Mouse (Mus musculus) MEL (cell line): ENCODE data around the gene Rangap1. TPM values are rescaled to one million over a fixed set of nuclear protein-coding genes. Genes with fewer than 3 reads are reported as not detected.

Source experiments
- DNase-seq: peaks from one replicate; pipeline ENCODE4 v3.0.0; 2011; ENCODE audit warnings: low read depth, low spot score
- H3K27ac ChIP-seq: 2 replicates; pipeline ENCODE4 v1.5.1; 2012; ENCODE audit warnings: low read depth, mild to moderate bottlenecking, control low read depth, low read length, moderate library complexity; ENCODE audit not compliant: control insufficient read depth
- H3K27me3 ChIP-seq, 2 experiments: fragments of 150-350 bp in 1 of 2; sonication (generic) in 1 of 2; 2 replicates each; pipeline ENCODE4 v1.6.1; 2012; ENCODE audit warnings: low read length in 2 of 2, mild to moderate bottlenecking in 2 of 2, improper control_type of control experiment in 1 of 2, moderate library complexity in 1 of 2; ENCODE audit not compliant: insufficient read depth in 2 of 2, control insufficient read depth in 1 of 2
- H3K36me3 ChIP-seq, 2 experiments: 2 replicates each; pipeline ENCODE4 v1.6.1; 2012 to 2014; ENCODE audit warnings: low read length in 2 of 2, improper control_type of control experiment in 1 of 2, inconsistent platforms in 1 of 2, mild to moderate bottlenecking in 1 of 2; ENCODE audit not compliant: insufficient read depth in 2 of 2, control insufficient read depth in 1 of 2
- H3K4me1 ChIP-seq, 2 experiments: fragments of 150-350 bp in 1 of 2; sonication (generic) in 1 of 2; 2 replicates each; pipeline ENCODE4 v1.6.1; 2012; ENCODE audit warnings: low read length in 2 of 2, improper control_type of control experiment in 1 of 2, mild to moderate bottlenecking in 1 of 2; ENCODE audit not compliant: insufficient read depth in 2 of 2, control insufficient read depth in 1 of 2
- H3K4me3 ChIP-seq, 2 experiments: fragments of 150-350 bp in 1 of 2; sonication (generic) in 1 of 2; 2 replicates each; pipeline ENCODE4 v1.5.1; 2012; ENCODE audit warnings: low read depth in 2 of 2, low read length in 2 of 2, mild to moderate bottlenecking in 2 of 2, moderate library complexity in 2 of 2, control low read depth in 1 of 2, improper control_type of control experiment in 1 of 2; ENCODE audit not compliant: control insufficient read depth in 1 of 2, insufficient read depth in 1 of 2
- H3K79me2 ChIP-seq: 2 replicates; pipeline ENCODE4 v1.6.1; 2012; ENCODE audit warnings: mild to moderate bottlenecking, low read length, moderate library complexity; ENCODE audit not compliant: control insufficient read depth, poor library complexity, insufficient read depth
- H3K9ac ChIP-seq: 2 replicates; pipeline ENCODE4 v1.6.1; 2012; ENCODE audit warnings: low read depth, mild to moderate bottlenecking, control low read depth, low read length, moderate library complexity; ENCODE audit not compliant: control insufficient read depth, poor library complexity, severe bottlenecking
- H3K9me3 ChIP-seq: fragments of 150-350 bp; sonication (generic); replicated peaks from 2 replicates; pipeline ENCODE4 v1.6.1; 2012; ENCODE audit warnings: mild to moderate bottlenecking, low read length, improper control_type of control experiment, moderate library complexity; ENCODE audit not compliant: insufficient read depth
- CHD1 ChIP-seq: IDR thresholded peaks from 2 replicates; pipeline ENCODE4 v1.6.1; 2012; ENCODE audit warnings: low read depth, mild to moderate bottlenecking, inconsistent platforms, low read length, improper control_type of control experiment
- CTCF ChIP-seq, 3 experiments: IDR thresholded peaks in 2 of 3; conservative IDR thresholded peaks in 1 of 3; 2 replicates each; pipeline ENCODE4 v1.5.1; 2011 to 2012; ENCODE audit warnings: low read length in 3 of 3, low read depth in 2 of 3, mild to moderate bottlenecking in 2 of 3, improper control_type of control experiment in 1 of 3, inconsistent platforms in 1 of 3, mixed read lengths in 1 of 3, moderate library complexity in 1 of 3; ENCODE audit not compliant: control insufficient read depth in 1 of 3, insufficient read depth in 1 of 3, poor library complexity in 1 of 3, severe bottlenecking in 1 of 3
- E2F4 ChIP-seq: IDR thresholded peaks from 2 replicates; pipeline ENCODE4 v1.6.1; 2011; ENCODE audit warnings: low read depth, low read length, improper control_type of control experiment, borderline replicate concordance
- ETS1 ChIP-seq: IDR thresholded peaks from 2 replicates; pipeline ENCODE4 v1.6.1; 2012; ENCODE audit warnings: low read depth, mild to moderate bottlenecking, inconsistent platforms, low read length, improper control_type of control experiment, moderate library complexity
- GABPA ChIP-seq: IDR thresholded peaks from 2 replicates; pipeline ENCODE4 v1.6.1; 2012; ENCODE audit warnings: low read depth, mild to moderate bottlenecking, inconsistent platforms, low read length, improper control_type of control experiment, moderate library complexity
- GATA1 ChIP-seq: IDR thresholded peaks from 2 replicates; pipeline ENCODE4 v1.6.1; 2011; ENCODE audit warnings: low read depth, low read length, improper control_type of control experiment
- HCFC1 ChIP-seq: IDR thresholded peaks from 2 replicates; pipeline ENCODE4 v1.6.1; 2012; ENCODE audit warnings: low read depth, mild to moderate bottlenecking, inconsistent platforms, low read length, improper control_type of control experiment, moderate library complexity
- KAT2A ChIP-seq: conservative IDR thresholded peaks from 2 replicates; pipeline ENCODE4 v1.6.1; 2012; ENCODE audit warnings: low read depth, low read length, improper control_type of control experiment, inconsistent platforms
- MAFK ChIP-seq: IDR thresholded peaks from 2 replicates; pipeline ENCODE4 v1.6.1; 2011; ENCODE audit warnings: low read depth, mild to moderate bottlenecking, low read length, improper control_type of control experiment, borderline replicate concordance
- MXI1 ChIP-seq: IDR thresholded peaks from 2 replicates; pipeline ENCODE4 v1.6.1; 2011; ENCODE audit warnings: mild to moderate bottlenecking, low read depth, low read length, improper control_type of control experiment
- NRF1 ChIP-seq: IDR thresholded peaks from 2 replicates; pipeline ENCODE4 v1.6.1; 2014; ENCODE audit warnings: low read depth, mild to moderate bottlenecking, inconsistent platforms, low read length, improper control_type of control experiment, moderate library complexity; ENCODE audit not compliant: poor library complexity, insufficient read depth, severe bottlenecking
- POLR2AphosphoS2 ChIP-seq: IDR thresholded peaks from 2 replicates; pipeline ENCODE4 v1.6.1; 2011; ENCODE audit warnings: low read length, improper control_type of control experiment
- POLR2AphosphoS5 ChIP-seq: IDR thresholded peaks from 2 replicates; pipeline ENCODE4 v1.6.1; 2012; ENCODE audit warnings: low read depth, borderline replicate concordance, mild to moderate bottlenecking, inconsistent platforms, low read length, moderate library complexity, mixed read lengths
- SMC3 ChIP-seq: IDR thresholded peaks from 2 replicates; pipeline ENCODE4 v1.6.1; 2011; ENCODE audit warnings: low read depth, low read length, improper control_type of control experiment
- TAL1 ChIP-seq: IDR thresholded peaks from 2 replicates; pipeline ENCODE4 v1.6.1; 2012; ENCODE audit warnings: mild to moderate bottlenecking, inconsistent platforms, low read length, moderate library complexity, mixed read lengths
- TBP ChIP-seq: IDR thresholded peaks from 2 replicates; pipeline ENCODE4 v1.8.0; 2011; ENCODE audit warnings: low read depth, low read length, improper control_type of control experiment
- USF1 ChIP-seq: IDR thresholded peaks from 2 replicates; pipeline ENCODE4 v1.6.1; 2014; ENCODE audit warnings: low read depth, mild to moderate bottlenecking, inconsistent platforms, low read length, improper control_type of control experiment, moderate library complexity
- USF2 ChIP-seq, 2 experiments: IDR thresholded peaks; 2 replicates each; pipeline ENCODE4 v1.6.1; 2011 to 2012; ENCODE audit warnings: improper control_type of control experiment in 2 of 2, low read length in 2 of 2, borderline replicate concordance in 1 of 2, inconsistent platforms in 1 of 2, low read depth in 1 of 2, mild to moderate bottlenecking in 1 of 2; ENCODE audit not compliant: insufficient read depth in 1 of 2
- ZC3H11A ChIP-seq: IDR thresholded peaks from 2 replicates; pipeline ENCODE4 v1.6.1; 2012; ENCODE audit warnings: low read depth, mild to moderate bottlenecking, inconsistent platforms, low read length, improper control_type of control experiment
- ZKSCAN1 ChIP-seq: IDR thresholded peaks from 2 replicates; pipeline ENCODE4 v1.6.1; 2012; ENCODE audit warnings: low read depth, mild to moderate bottlenecking, inconsistent platforms, low read length, improper control_type of control experiment, moderate library complexity
- ZMIZ1 ChIP-seq: IDR thresholded peaks from 2 replicates; pipeline ENCODE4 v1.6.1; 2012; ENCODE audit warnings: low read depth, mild to moderate bottlenecking, inconsistent platforms, low read length, improper control_type of control experiment, moderate library complexity
- ZNF384 ChIP-seq: IDR thresholded peaks from 2 replicates; pipeline ENCODE4 v1.6.1; 2012; ENCODE audit warnings: low read depth, mild to moderate bottlenecking, inconsistent platforms, low read length, improper control_type of control experiment
- polyA plus RNA-seq, 2 experiments: library from polyadenylated mRNA; stranded (reverse) in 1 of 2; unstranded in 1 of 2; fragments of >175 nt in 1 of 2; fragments of >200 nt in 1 of 2; gene quantifications; 2 replicates each; pipeline versions ENCODE4 v1.2.1 to v1.2.4; 2012; ENCODE audit warnings: low replicate concordance in 2 of 2, low read depth in 1 of 2; ENCODE audit not compliant: insufficient read length in 2 of 2, insufficient read depth in 1 of 2, missing spikeins in 1 of 2
- total RNA-seq: library from RNA; depleted of rRNA; stranded (reverse); fragments of 300-350 nt; gene quantifications from 2 replicates; pipeline ENCODE4 v1.2.3, GENCODE M21; 2012

The Rangap1 gene
- total and polyA plus RNA-seq, 3 experiments = 191 to 281 TPM; not detected in 1

DNA sequence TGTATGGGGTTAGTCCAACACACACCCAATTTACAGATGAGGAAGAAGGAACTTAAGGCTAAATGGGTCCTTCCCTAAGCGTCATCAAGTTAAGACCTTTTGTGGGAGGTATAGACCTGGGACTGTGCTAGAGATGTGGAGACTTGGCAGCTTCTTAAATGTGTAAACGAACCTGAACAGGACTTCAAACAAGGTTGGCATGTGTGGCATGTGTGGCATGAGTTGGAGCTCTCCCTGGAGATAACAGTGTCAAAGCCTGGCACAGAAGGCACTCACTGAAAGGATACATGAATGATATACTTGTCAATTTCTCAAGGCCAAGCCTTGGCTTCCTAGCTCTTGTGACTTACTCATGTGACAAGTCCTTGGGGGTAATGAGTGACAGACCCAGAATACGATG is 6.0 kb downstream of the Rangap1 start:
- peaks cover 0 to 8% of the 10 kb centered on the region in 2 experiments; a peak in 2 of 4 replicates for H3K36me3 ChIP-seq
- no peak overlapping the region for H3K27ac ChIP-seq
- no peak overlapping the region for H3K4me3 ChIP-seq
- TF ChIP-seq ZNF384 (no peak), ZC3H11A (no peak), GABPA (no peak), TBP (no peak), KAT2A (no peak), CTCF (IDR thresholded peaks at IDR 0.05 in 2 of 3, conservative IDR thresholded peaks at IDR 0.05 in 1 of 3; ENCODE audit: control insufficient read depth in 1 of 3, insufficient read depth in 1 of 3, low read depth in 2 of 3, low read length in 3 of 3, poor library complexity in 1 of 3, severe bottlenecking in 1 of 3) (no peak), SMC3 (no peak), TAL1 (no peak)
- no peaks in the 10 kb centered on the region for H3K27me3 ChIP-seq
- DNase-seq = no peak
- H3K79me2 ChIP-seq = no peaks in the 10 kb centered on the region
- H3K4me1 ChIP-seq = peaks cover 0 to 3% of the 10 kb centered on the region in 2 experiments; a peak in 1 of 4 replicates
- no peaks in the 10 kb centered on the region for H3K9me3 ChIP-seq
- no peak overlapping the region for H3K9ac ChIP-seq

DNA sequence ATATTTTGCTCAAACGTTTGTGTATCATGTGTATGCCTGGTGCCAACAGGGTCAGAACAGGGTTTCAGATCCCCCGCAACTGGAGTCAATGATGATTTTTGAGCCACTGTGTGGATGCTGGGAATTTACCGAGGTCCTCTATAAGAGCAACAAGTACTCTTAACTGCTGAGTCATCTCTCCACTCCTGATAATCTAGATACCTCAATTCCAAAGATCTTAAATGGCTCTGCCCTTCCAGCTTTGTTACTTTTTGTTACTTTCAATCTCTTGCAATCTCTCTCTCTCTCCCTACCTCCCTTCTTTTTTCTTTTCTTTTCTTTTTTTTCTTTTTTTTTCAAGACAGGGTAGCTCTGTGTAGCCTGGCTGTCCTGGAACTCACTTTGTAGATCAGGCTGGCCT is 10.3 kb downstream of the Rangap1 start:
- no peak overlapping the region for H3K27ac ChIP-seq
- H3K9me3 ChIP-seq = no peaks in the 10 kb centered on the region
- peaks cover 0 to 3% of the 10 kb centered on the region in 2 experiments; a peak in 1 of 4 replicates for H3K4me1 ChIP-seq
- no peak overlapping the region; a peak in 1 of 4 replicates for H3K4me3 ChIP-seq
- TF ChIP-seq GABPA = peak; percentile 58; the same call in 1 of the 2 replicates
- no peak for TF ChIP-seq HCFC1
- peak; percentile 31; the same call in 1 of the 2 replicates for TF ChIP-seq MAFK
- TF ChIP-seq USF2 (IDR thresholded peaks at IDR 0.05; ENCODE audit: borderline replicate concordance in 1 of 2, insufficient read depth in 1 of 2, low read depth in 1 of 2, low read length in 2 of 2) = no peak
- no peak for TF ChIP-seq ZKSCAN1
- peak; percentile 55; the same call in 1 of the 2 replicates for TF ChIP-seq GATA1
- DNase-seq = peak; percentile 35
- peaks cover 0 to 5% of the 10 kb centered on the region in 2 experiments; a peak in 2 of 4 replicates for H3K36me3 ChIP-seq
- no peaks in the 10 kb centered on the region for H3K27me3 ChIP-seq
- no peaks in the 10 kb centered on the region for H3K79me2 ChIP-seq
- H3K9ac ChIP-seq = no peak overlapping the region

DNA sequence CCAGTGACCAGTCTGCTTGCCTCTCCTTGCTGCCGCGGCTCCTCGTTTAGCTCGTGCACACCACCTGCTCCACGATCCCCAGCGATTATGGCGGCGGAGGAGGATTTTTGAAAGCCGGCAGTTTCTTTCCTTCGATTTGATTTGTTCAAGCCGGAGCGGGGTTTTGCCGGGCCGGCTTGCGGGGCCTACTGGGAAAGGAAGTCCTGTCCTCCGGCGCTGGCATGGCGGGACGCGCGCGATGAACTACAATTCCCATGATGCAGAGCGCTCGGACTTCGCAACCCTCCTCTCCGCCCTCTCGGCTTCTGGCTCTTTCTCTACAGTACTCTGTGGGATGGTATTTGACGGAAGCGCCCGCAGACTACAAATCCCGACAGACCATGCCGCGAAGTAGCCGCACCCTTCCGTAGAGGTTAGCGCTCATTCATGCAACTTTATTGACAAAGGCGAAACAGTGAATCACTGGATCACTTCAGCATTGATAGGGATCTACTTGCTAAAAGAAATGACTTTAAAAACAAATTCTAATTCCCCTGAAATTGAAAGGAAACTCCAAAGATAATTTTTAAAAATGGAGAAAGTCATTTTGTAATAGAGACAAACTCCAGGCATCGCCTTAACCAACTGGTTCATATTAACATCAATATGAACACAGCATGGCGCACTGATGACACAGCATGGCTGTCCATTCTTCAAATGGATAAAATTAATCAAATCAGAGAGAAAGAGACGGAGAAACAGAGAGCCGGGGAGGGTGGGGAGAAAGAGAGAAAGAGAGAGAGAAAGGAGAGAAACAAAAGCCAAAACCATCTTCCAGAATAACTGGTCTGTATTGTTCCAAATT is 15.3 kb downstream of the Rangap1 start:
- peak overlapping the region; percentile 86 for H3K9ac ChIP-seq
- DNase-seq = peak; percentile 99
- peak overlapping the region; percentile 63 for H3K27ac ChIP-seq
- no peaks in the 10 kb centered on the region for H3K27me3 ChIP-seq
- peaks cover 0 to 3% of the 10 kb centered on the region in 2 experiments; a peak in 1 of 4 replicates for H3K4me1 ChIP-seq
- H3K36me3 ChIP-seq = peaks cover 11 to 22% of the 10 kb centered on the region in 2 experiments
- H3K4me3 ChIP-seq = peak overlapping the region; percentile 65 to 83
- peaks cover 42% of the 10 kb centered on the region for H3K79me2 ChIP-seq
- no peaks in the 10 kb centered on the region for H3K9me3 ChIP-seq
- TF ChIP-seq POLR2AphosphoS2 (peak; percentile 89), USF1 (peak; percentile 19; the same call in 1 of the 2 replicates), ZKSCAN1 (no peak), KAT2A (peak; percentile 93), NRF1 (peak; percentile 39; the same call in 1 of the 2 replicates), POLR2AphosphoS5 (no peak), E2F4 (peak; percentile 83; the same call in 1 of the 2 replicates), HCFC1 (peak; percentile 100), ZNF384 (no peak), ETS1 (peak; percentile 46; the same call in 1 of the 2 replicates), GATA1 (peak; percentile 79), USF2 (IDR thresholded peaks at IDR 0.05; ENCODE audit: borderline replicate concordance in 1 of 2, insufficient read depth in 1 of 2, low read depth in 1 of 2, low read length in 2 of 2) (no peak), CHD1 (no peak), ZMIZ1 (no peak), MXI1 (peak; percentile 88), ZC3H11A (no peak)
